Mouse (Mus musculus): ENCODE results near the gene Pced1a. TPM values are rescaled to one million over a fixed set of nuclear protein-coding genes. Genes with fewer than 3 reads are reported as not detected.
"Not testable (repeated sequence)": the region's sequence is repeated elsewhere in the genome, so short reads cannot be mapped to it uniquely, and the experiment has no call there.

The Pced1a gene
- polyA plus RNA-seq, 1 experiment from 2014 or later, result 14.4 TPM

- no peaks in the 10 kb centered on the region for H3K9me3 ChIP-seq (ENCODE audit: control insufficient read depth, low read length)
- no peak overlapping the region for H3K4me2 ChIP-seq (ENCODE audit: low read depth, low read length)
- no peaks in the 10 kb centered on the region for H3K27me3 ChIP-seq (ENCODE audit: control insufficient read depth, insufficient read depth, low read depth, low read length)
- 64% methylated on average over 1 of the region's 1 CpGs for WGBS
- H3K27ac ChIP-seq (ENCODE audit: low read length), result no peak overlapping the region
- H3K36me3 ChIP-seq (ENCODE audit: control insufficient read depth, insufficient read depth, low read length), result no peaks in the 10 kb centered on the region
- H3K4me1 ChIP-seq (replicated peaks; ENCODE audit: control insufficient read depth, insufficient read depth, low read length), result no peaks in the 10 kb centered on the region
- no peak for ATAC-seq (ENCODE audit: low read depth)
- H3K4me3 ChIP-seq (ENCODE audit: low read length), result no peak overlapping the region
- H3K9ac ChIP-seq (ENCODE audit: low read length), result no peak overlapping the region
These were observed 38.3 kb downstream of the Pced1a start for GRCm38 (mm10) chr2:130386212-130386611.

GRCm38 (mm10) chr2:130383895-130384294 is 40.6 kb downstream of the Pced1a start:
- no peak overlapping the region for H3K9ac ChIP-seq (ENCODE audit: low read length)
- no peak for ATAC-seq (ENCODE audit: low read depth)
- H3K9me3 ChIP-seq (ENCODE audit: control insufficient read depth, low read length), result no peaks in the 10 kb centered on the region
- no peaks in the 10 kb centered on the region for H3K27me3 ChIP-seq (ENCODE audit: control insufficient read depth, insufficient read depth, low read depth, low read length)
- no peak overlapping the region for H3K27ac ChIP-seq (ENCODE audit: low read length)
- WGBS, result 61% methylated on average over 6 of the region's 6 CpGs
- no peak overlapping the region for H3K4me3 ChIP-seq (ENCODE audit: low read length)
- no peak overlapping the region for H3K4me2 ChIP-seq (ENCODE audit: low read depth, low read length)
- H3K36me3 ChIP-seq (ENCODE audit: control insufficient read depth, insufficient read depth, low read length), result no peaks in the 10 kb centered on the region
- H3K4me1 ChIP-seq (replicated peaks; ENCODE audit: control insufficient read depth, insufficient read depth, low read length), result no peaks in the 10 kb centered on the region

GRCm38 (mm10) chr2:130383205-130383604 is 41.3 kb downstream of the Pced1a start:
- Histone ChIP-seq H3K27ac (ENCODE audit: low read length) (no peak overlapping the region), H3K27me3 (ENCODE audit: control insufficient read depth, insufficient read depth, low read depth, low read length) (no peaks in the 10 kb centered on the region), H3K4me1 (replicated peaks; ENCODE audit: control insufficient read depth, insufficient read depth, low read length) (no peaks in the 10 kb centered on the region), H3K9ac (ENCODE audit: low read length) (no peak overlapping the region), H3K4me3 (ENCODE audit: low read length) (no peak overlapping the region), H3K36me3 (ENCODE audit: control insufficient read depth, insufficient read depth, low read length) (no peaks in the 10 kb centered on the region), H3K9me3 (ENCODE audit: control insufficient read depth, low read length) (no peaks in the 10 kb centered on the region), H3K4me2 (ENCODE audit: low read depth, low read length) (no peak overlapping the region)
- ATAC-seq (ENCODE audit: low read depth), result no peak
- WGBS, result 54% methylated on average over 3 of the region's 3 CpGs

- no peak overlapping the region for H3K4me3 ChIP-seq (ENCODE audit: low read length)
- no peaks in the 10 kb centered on the region for H3K36me3 ChIP-seq (ENCODE audit: control insufficient read depth, insufficient read depth, low read length)
- H3K27ac ChIP-seq (ENCODE audit: low read length), result no peak overlapping the region
- H3K4me1 ChIP-seq (replicated peaks; ENCODE audit: control insufficient read depth, insufficient read depth, low read length), result no peaks in the 10 kb centered on the region
- 83% methylated on average over 4 of the region's 4 CpGs for WGBS
- H3K27me3 ChIP-seq (ENCODE audit: control insufficient read depth, insufficient read depth, low read depth, low read length), result no peaks in the 10 kb centered on the region
- H3K9me3 ChIP-seq (ENCODE audit: control insufficient read depth, low read length), result no peaks in the 10 kb centered on the region
- H3K9ac ChIP-seq (ENCODE audit: low read length), result no peak overlapping the region
- no peak for ATAC-seq (ENCODE audit: low read depth)
- H3K4me2 ChIP-seq (ENCODE audit: low read depth, low read length), result no peak overlapping the region
These were observed 49.5 kb downstream of the Pced1a start for GRCm38 (mm10) chr2:130374951-130375350.

GRCm38 (mm10) chr2:130373026-130373425 is 51.5 kb downstream of the Pced1a start:
- not testable (repeated sequence) for H3K4me3 ChIP-seq (ENCODE audit: low read length); H3K36me3 ChIP-seq (ENCODE audit: control insufficient read depth, insufficient read depth, low read length); H3K27ac ChIP-seq (ENCODE audit: low read length); H3K4me1 ChIP-seq (replicated peaks; ENCODE audit: control insufficient read depth, insufficient read depth, low read length); ATAC-seq (ENCODE audit: low read depth); H3K4me2 ChIP-seq (ENCODE audit: low read depth, low read length); H3K9ac ChIP-seq (ENCODE audit: low read length); H3K27me3 ChIP-seq (ENCODE audit: control insufficient read depth, insufficient read depth, low read depth, low read length); H3K9me3 ChIP-seq (ENCODE audit: control insufficient read depth, low read length)
- WGBS, result 50% methylated on average over 1 of the region's 1 CpGs

- WGBS, result 49% methylated on average over 4 of the region's 4 CpGs
- Histone ChIP-seq H3K27me3 (ENCODE audit: control insufficient read depth, insufficient read depth, low read depth, low read length) (peaks cover 18% of the 10 kb centered on the region), H3K4me3 (ENCODE audit: low read length) (no peak overlapping the region), H3K27ac (ENCODE audit: low read length) (no peak overlapping the region), H3K4me2 (ENCODE audit: low read depth, low read length) (no peak overlapping the region), H3K4me1 (replicated peaks; ENCODE audit: control insufficient read depth, insufficient read depth, low read length) (no peaks in the 10 kb centered on the region), H3K36me3 (ENCODE audit: control insufficient read depth, insufficient read depth, low read length) (no peaks in the 10 kb centered on the region), H3K9me3 (ENCODE audit: control insufficient read depth, low read length) (no peaks in the 10 kb centered on the region), H3K9ac (ENCODE audit: low read length) (no peak overlapping the region)
- ATAC-seq (ENCODE audit: low read depth), result no peak
These were observed 57.1 kb downstream of the Pced1a start for GRCm38 (mm10) chr2:130367386-130367785.

Other genes with a start within 250 kb of the Pced1a start
- 609 TPM in 2 replicates for gene Snrpb, start 245.3 kb downstream of the Pced1a start, polyA plus RNA-seq (2015; fragmentation: Nextera tagmentation; extraction: Ambion mirVana)
- gene Tmc2, start 229.5 kb downstream of the Pced1a start, polyA plus RNA-seq (2015; fragmentation: Nextera tagmentation; extraction: Ambion mirVana), result not detected in 2 replicates
- gene Nop56, start 150.3 kb downstream of the Pced1a start, polyA plus RNA-seq (2015; fragmentation: Nextera tagmentation; extraction: Ambion mirVana), result 216 and 233 TPM in 2 replicates
- gene Idh3b, start 140.2 kb downstream of the Pced1a start, polyA plus RNA-seq (2015; fragmentation: Nextera tagmentation; extraction: Ambion mirVana), result 152 and 161 TPM in 2 replicates
- 0.96 and 0.97 TPM in 2 replicates for gene Ebf4, start 129.5 kb downstream of the Pced1a start, polyA plus RNA-seq (2015; fragmentation: Nextera tagmentation; extraction: Ambion mirVana)
- 62.2 and 65.8 TPM in 2 replicates for gene Cpxm1, start 27.1 kb downstream of the Pced1a start, polyA plus RNA-seq (2015; fragmentation: Nextera tagmentation; extraction: Ambion mirVana)
- gene Gm28372, start 19.5 kb downstream of the Pced1a start, polyA plus RNA-seq (2015; fragmentation: Nextera tagmentation; extraction: Ambion mirVana), result not detected in 2 replicates
- gene 1700020A23Rik, start 19.4 kb downstream of the Pced1a start, polyA plus RNA-seq (2015; fragmentation: Nextera tagmentation; extraction: Ambion mirVana), result 0.31 TPM in 1 of 2 replicates, not detected in the other
- not detected in 2 replicates for gene Tmem239, start 18.2 kb downstream of the Pced1a start, polyA plus RNA-seq (2015; fragmentation: Nextera tagmentation; extraction: Ambion mirVana)
- gene Vps16, start 362 bp downstream of the Pced1a start, polyA plus RNA-seq (2015; fragmentation: Nextera tagmentation; extraction: Ambion mirVana), result 84.3 and 84.5 TPM in 2 replicates
- gene Ptpra, start 25.6 kb upstream of the Pced1a start, polyA plus RNA-seq (2015; fragmentation: Nextera tagmentation; extraction: Ambion mirVana), result 68.0 and 68.3 TPM in 2 replicates
- 71.8 and 78.7 TPM in 2 replicates for gene Mrps26, start 139.0 kb upstream of the Pced1a start, polyA plus RNA-seq (2015; fragmentation: Nextera tagmentation; extraction: Ambion mirVana)
- gene Oxt, start 151.5 kb upstream of the Pced1a start, polyA plus RNA-seq (2015; fragmentation: Nextera tagmentation; extraction: Ambion mirVana), result not detected in 2 replicates
- not detected in 2 replicates for gene Avp, start 157.9 kb upstream of the Pced1a start, polyA plus RNA-seq (2015; fragmentation: Nextera tagmentation; extraction: Ambion mirVana)
- 15.4 and 16.6 TPM in 2 replicates for gene Fastkd5, start 205.3 kb upstream of the Pced1a start, polyA plus RNA-seq (2015; fragmentation: Nextera tagmentation; extraction: Ambion mirVana)
- gene Ubox5, start 205.3 kb upstream of the Pced1a start, polyA plus RNA-seq (2015; fragmentation: Nextera tagmentation; extraction: Ambion mirVana), result 9.0 and 10.8 TPM in 2 replicates
- gene Lzts3, start 218.1 kb upstream of the Pced1a start, polyA plus RNA-seq (2015; fragmentation: Nextera tagmentation; extraction: Ambion mirVana), result 2.6 and 3.1 TPM in 2 replicates
- gene Ddrgk1, start 240.0 kb upstream of the Pced1a start, polyA plus RNA-seq (2015; fragmentation: Nextera tagmentation; extraction: Ambion mirVana), result 64.9 and 65.7 TPM in 2 replicates
- gene Itpa, start 242.9 kb upstream of the Pced1a start, polyA plus RNA-seq (2015; fragmentation: Nextera tagmentation; extraction: Ambion mirVana), result 91.6 and 95.9 TPM in 2 replicates

Data from lung, embryonic 16.5 days (tissue).